Mouse (Mus musculus): ENCODE measurements at regions not wholly inside any gene's neighbourhood (a gene's known extent, or its start where the extent isn't known, plus 50 kb on each side); places are given as distances from the start of the nearest gene placed in this dataset.

DNA sequence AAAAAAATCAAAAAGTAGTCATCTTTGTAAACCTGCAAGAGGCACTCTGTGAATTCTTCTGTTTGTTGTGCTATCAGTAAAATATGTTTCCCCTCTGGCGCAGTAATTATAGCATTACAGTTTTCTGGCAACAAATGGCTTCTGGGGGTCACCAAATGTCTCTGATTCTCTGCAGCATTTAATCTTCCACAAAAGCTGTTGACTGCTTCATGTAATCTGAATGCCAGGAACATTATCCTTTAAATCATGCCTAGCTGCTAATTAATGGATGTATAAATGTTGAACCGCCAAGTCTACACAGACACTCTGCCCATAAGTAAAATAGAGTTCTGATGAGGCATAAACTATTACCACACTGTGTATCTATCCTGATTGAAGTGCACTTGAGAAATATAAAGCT is 421.2 kb upstream of the Manea start:
- Histone ChIP-seq H3K27ac (ENCODE audit: low read depth) (no peak overlapping the region), H3K36me3 (replicated peaks; ENCODE audit: control insufficient read depth, insufficient read depth, low read length) (no peaks in the 10 kb centered on the region), H3K9me3 (replicated peaks; ENCODE audit: control insufficient read depth, low read length) (no peaks in the 10 kb centered on the region), H3K9ac (replicated peaks; ENCODE audit: low read depth, low read length) (no peak overlapping the region), H3K4me1 (ENCODE audit: control insufficient read depth, insufficient read depth) (no peaks in the 10 kb centered on the region), H3K4me3 (ENCODE audit: low read depth, low read length) (no peak overlapping the region), H3K27me3 (ENCODE audit: control insufficient read depth, insufficient read depth, low read length) (no peaks in the 10 kb centered on the region), H3K4me2 (ENCODE audit: low read depth, low read length) (no peak overlapping the region)
- no peak for ATAC-seq (ENCODE audit: insufficient read depth, low read depth)
- no peak for DNase-seq (ENCODE audit: low spot score)
- no peak for TF ChIP-seq CTCF (IDR thresholded peaks at IDR 0.05; ENCODE audit: low read depth)
- TF ChIP-seq EP300 (IDR thresholded peaks at IDR 0.05; ENCODE audit: low read depth): no peak
- WGBS: 58% methylated on average over 2 of the region's 2 CpGs

GRCm38 (mm10) chr4:26766235-26767228 is 419.8 kb upstream of the Manea start:
- Histone ChIP-seq H3K36me3 (replicated peaks; ENCODE audit: control insufficient read depth, insufficient read depth, low read length) (no peaks in the 10 kb centered on the region), H3K27me3 (ENCODE audit: control insufficient read depth, insufficient read depth, low read length) (no peaks in the 10 kb centered on the region), H3K4me2 (ENCODE audit: low read depth, low read length) (no peak overlapping the region), H3K9me3 (replicated peaks; ENCODE audit: control insufficient read depth, low read length) (no peaks in the 10 kb centered on the region), H3K4me1 (ENCODE audit: control insufficient read depth, insufficient read depth) (no peaks in the 10 kb centered on the region), H3K9ac (replicated peaks; ENCODE audit: low read depth, low read length) (no peak overlapping the region), H3K4me3 (ENCODE audit: low read depth, low read length) (no peak overlapping the region), H3K27ac (ENCODE audit: low read depth) (no peak overlapping the region)
- DNase-seq (ENCODE audit: low spot score) (no peak), ATAC-seq (ENCODE audit: insufficient read depth, low read depth) (no peak)
- 68% methylated on average over 16 of the region's 16 CpGs for WGBS
- no peak for TF ChIP-seq EP300 (IDR thresholded peaks at IDR 0.05; ENCODE audit: low read depth)
- no peak for TF ChIP-seq CTCF (IDR thresholded peaks at IDR 0.05; ENCODE audit: low read depth)

GRCm38 (mm10) chr4:26740815-26741214 is 394.1 kb upstream of the Manea start:
- H3K4me1 ChIP-seq (ENCODE audit: control insufficient read depth, insufficient read depth): no peaks in the 10 kb centered on the region
- H3K9ac ChIP-seq (replicated peaks; ENCODE audit: low read depth, low read length): no peak overlapping the region
- no peaks in the 10 kb centered on the region for H3K27me3 ChIP-seq (ENCODE audit: control insufficient read depth, insufficient read depth, low read length)
- H3K36me3 ChIP-seq (replicated peaks; ENCODE audit: control insufficient read depth, insufficient read depth, low read length): no peaks in the 10 kb centered on the region
- no peak for DNase-seq (ENCODE audit: low spot score)
- no peak for TF ChIP-seq CTCF (IDR thresholded peaks at IDR 0.05; ENCODE audit: low read depth)
- no peak for TF ChIP-seq EP300 (IDR thresholded peaks at IDR 0.05; ENCODE audit: low read depth)
- no peak overlapping the region for H3K27ac ChIP-seq (ENCODE audit: low read depth)
- no peak overlapping the region for H3K4me3 ChIP-seq (ENCODE audit: low read depth, low read length)
- no peak overlapping the region for H3K4me2 ChIP-seq (ENCODE audit: low read depth, low read length)
- H3K9me3 ChIP-seq (replicated peaks; ENCODE audit: control insufficient read depth, low read length): no peaks in the 10 kb centered on the region
- 70% methylated on average over 3 of the region's 3 CpGs for WGBS
- no peak for ATAC-seq (ENCODE audit: insufficient read depth, low read depth)

DNA sequence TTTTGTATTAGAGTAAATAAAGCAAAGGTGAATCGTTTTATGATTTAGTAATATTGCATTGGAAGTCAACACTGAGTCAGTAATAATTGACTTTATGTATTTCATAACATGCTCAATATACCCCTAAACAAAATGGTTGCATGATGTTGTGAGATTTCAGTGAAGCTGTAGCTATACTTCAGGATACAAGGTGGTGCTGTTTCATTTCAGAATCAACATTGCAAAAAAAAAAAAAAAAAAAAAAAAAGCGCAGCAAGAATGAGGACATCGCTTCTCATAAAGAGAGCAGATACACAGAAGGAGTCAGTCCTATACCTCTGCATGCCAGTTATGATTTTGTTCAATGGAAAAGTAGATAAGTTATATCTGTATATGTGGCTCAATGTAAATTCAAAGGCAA is 389.7 kb upstream of the Manea start:
- ATAC-seq (ENCODE audit: insufficient read depth, low read depth): no peak
- 72% methylated on average over 3 of the region's 3 CpGs for WGBS

DNA sequence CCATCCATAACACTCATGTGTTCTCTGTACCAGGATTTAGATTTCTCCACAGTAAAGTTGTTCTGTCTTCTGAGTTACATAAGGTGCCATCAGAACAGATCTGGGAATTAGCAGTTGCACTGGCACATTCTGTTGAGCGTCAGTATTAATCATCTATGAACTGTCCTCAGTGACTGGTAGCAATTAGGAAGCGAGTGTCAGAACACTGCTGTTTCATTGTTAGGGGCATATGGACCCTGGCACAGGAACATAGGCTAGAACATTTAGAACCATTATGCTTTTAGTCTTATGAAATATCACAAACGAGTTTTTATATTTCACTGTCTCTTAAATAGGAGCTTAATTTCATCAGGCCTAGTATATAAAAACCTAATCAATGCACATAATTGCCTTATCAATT is 367.7 kb upstream of the Manea start:
- 66% methylated on average over 3 of the region's 3 CpGs for WGBS
- no peak for DNase-seq (ENCODE audit: low spot score)
- H3K4me3 ChIP-seq (ENCODE audit: low read depth, low read length): no peak overlapping the region
- no peaks in the 10 kb centered on the region for H3K9me3 ChIP-seq (replicated peaks; ENCODE audit: control insufficient read depth, low read length)
- ATAC-seq (ENCODE audit: insufficient read depth, low read depth): no peak
- TF ChIP-seq CTCF (IDR thresholded peaks at IDR 0.05; ENCODE audit: low read depth) (no peak), EP300 (IDR thresholded peaks at IDR 0.05; ENCODE audit: low read depth) (no peak)
- no peaks in the 10 kb centered on the region for H3K4me1 ChIP-seq (ENCODE audit: control insufficient read depth, insufficient read depth)
- no peak overlapping the region for H3K9ac ChIP-seq (replicated peaks; ENCODE audit: low read depth, low read length)
- no peak overlapping the region for H3K27ac ChIP-seq (ENCODE audit: low read depth)
- H3K4me2 ChIP-seq (ENCODE audit: low read depth, low read length): no peak overlapping the region
- H3K36me3 ChIP-seq (replicated peaks; ENCODE audit: control insufficient read depth, insufficient read depth, low read length): no peaks in the 10 kb centered on the region
- no peaks in the 10 kb centered on the region for H3K27me3 ChIP-seq (ENCODE audit: control insufficient read depth, insufficient read depth, low read length)

More for the DNA sequence above, 389.7 kb upstream of the Manea start:
- no peaks in the 10 kb centered on the region for H3K9me3 ChIP-seq (replicated peaks; ENCODE audit: control insufficient read depth, low read length)
- H3K4me3 ChIP-seq (ENCODE audit: low read depth, low read length): no peak overlapping the region
- TF ChIP-seq EP300 (IDR thresholded peaks at IDR 0.05; ENCODE audit: low read depth) (no peak), CTCF (IDR thresholded peaks at IDR 0.05; ENCODE audit: low read depth) (no peak)
- DNase-seq (ENCODE audit: low spot score): no peak
- no peaks in the 10 kb centered on the region for H3K4me1 ChIP-seq (ENCODE audit: control insufficient read depth, insufficient read depth)
- no peaks in the 10 kb centered on the region for H3K27me3 ChIP-seq (ENCODE audit: control insufficient read depth, insufficient read depth, low read length)
- no peaks in the 10 kb centered on the region for H3K36me3 ChIP-seq (replicated peaks; ENCODE audit: control insufficient read depth, insufficient read depth, low read length)
- no peak overlapping the region for H3K4me2 ChIP-seq (ENCODE audit: low read depth, low read length)
- H3K9ac ChIP-seq (replicated peaks; ENCODE audit: low read depth, low read length): no peak overlapping the region
- no peak overlapping the region for H3K27ac ChIP-seq (ENCODE audit: low read depth)

All from heart, postnatal 0 days (tissue).